Mouse (Mus musculus): ENCODE data around the gene Qrich2. TPM values are rescaled to one million over a fixed set of nuclear protein-coding genes. Genes with fewer than 3 reads are reported as not detected.

The Qrich2 gene
- polyA plus RNA-seq, 1 experiment from 2014 or later: not detected

DNA sequence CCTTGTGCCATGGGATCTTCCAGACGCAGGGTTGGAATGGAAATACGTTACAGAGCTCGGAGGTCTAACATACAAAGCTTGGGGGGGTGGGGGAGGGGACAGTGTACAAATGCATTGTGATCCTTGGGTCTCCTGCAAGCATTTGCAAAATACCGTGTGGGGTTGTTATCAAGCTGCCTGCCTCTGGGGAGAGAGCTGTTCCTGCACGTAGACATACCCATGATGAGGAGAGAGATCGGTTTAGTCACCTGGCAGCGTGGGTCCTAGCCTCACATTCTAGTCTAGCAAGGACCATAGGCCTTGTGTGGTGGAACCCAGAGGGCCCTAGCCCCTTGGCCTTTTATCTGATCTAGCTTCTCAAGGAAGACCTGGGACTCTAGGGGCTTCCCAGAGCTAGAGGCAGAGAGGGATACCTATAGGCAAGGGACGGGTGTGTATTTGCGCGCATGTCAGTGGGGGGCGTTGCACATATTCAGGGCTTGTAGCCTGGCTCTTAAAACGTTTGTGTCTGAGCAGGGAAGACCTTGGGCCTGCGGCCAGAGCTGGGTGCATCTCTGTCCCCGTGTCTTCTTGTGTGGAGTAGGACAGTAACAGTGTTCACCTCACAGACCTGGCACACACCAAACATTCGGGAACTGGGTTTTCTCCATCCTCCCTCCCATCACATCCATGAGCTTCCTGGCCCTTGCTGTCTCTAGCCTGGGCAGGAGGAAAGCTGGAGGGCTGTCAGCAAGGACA lies 23.7 kb downstream of the Qrich2 start:
- H3K27ac ChIP-seq: no peak overlapping the region
- H3K27me3 ChIP-seq: peaks cover 12% of the 10 kb centered on the region
- no peaks in the 10 kb centered on the region for H3K9me3 ChIP-seq
- H3K4me3 ChIP-seq: no peak overlapping the region
- peaks cover 14% of the 10 kb centered on the region for H3K36me3 ChIP-seq
- H3K9ac ChIP-seq: no peak overlapping the region
- ATAC-seq (ENCODE audit: borderline replicate concordance, extremely low read depth, low FRiP score, low TSS enrichment): no peak
- 70% methylated on average over 15 of the region's 15 CpGs for WGBS
- H3K4me1 ChIP-seq: peaks cover 24% of the 10 kb centered on the region
- H3K4me2 ChIP-seq: no peak overlapping the region

DNA sequence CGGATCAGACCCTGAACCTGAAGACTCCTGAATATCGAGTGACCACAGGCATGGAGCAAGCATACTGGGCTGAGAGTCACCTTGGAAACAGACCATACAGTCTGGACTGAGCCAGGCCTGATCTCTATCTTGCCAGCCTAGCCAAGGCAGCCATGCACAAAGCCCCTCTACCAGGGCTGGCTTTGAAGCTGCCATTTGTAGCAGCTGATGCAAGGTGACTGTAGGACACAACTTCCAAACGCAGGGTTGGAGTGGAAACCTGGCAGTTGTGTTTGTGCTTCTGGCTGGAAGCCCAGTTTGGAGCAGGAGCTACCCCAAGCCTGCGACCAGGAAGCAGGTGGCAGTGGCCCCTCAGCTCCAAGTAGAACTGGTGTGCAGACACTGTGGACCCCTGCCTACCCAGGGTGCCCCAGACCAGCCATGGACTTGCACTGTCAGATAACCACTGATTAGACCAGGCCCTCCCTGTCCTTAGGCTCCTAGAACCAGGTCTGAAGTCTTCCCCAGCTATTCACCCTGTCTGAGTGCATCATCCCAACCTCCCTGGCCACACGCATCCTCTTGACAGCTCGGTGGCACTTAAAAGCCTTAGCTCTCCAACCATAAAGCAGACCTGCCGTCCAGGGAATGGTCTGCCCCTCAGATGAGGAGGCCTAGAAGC lies 25.5 kb downstream of the Qrich2 start:
- 64% methylated on average over 7 of the region's 7 CpGs for WGBS
- no peak for ATAC-seq (ENCODE audit: borderline replicate concordance, extremely low read depth, low FRiP score, low TSS enrichment)
- no peak overlapping the region for H3K4me3 ChIP-seq
- H3K9ac ChIP-seq: no peak overlapping the region
- peaks cover 24% of the 10 kb centered on the region for H3K36me3 ChIP-seq
- H3K9me3 ChIP-seq: no peaks in the 10 kb centered on the region
- H3K27me3 ChIP-seq: no peaks in the 10 kb centered on the region
- H3K4me2 ChIP-seq: no peak overlapping the region
- H3K27ac ChIP-seq: peak overlapping the region; percentile 44
- H3K4me1 ChIP-seq: peaks cover 34% of the 10 kb centered on the region

- peaks cover 40% of the 10 kb centered on the region for H3K4me1 ChIP-seq
- H3K27me3 ChIP-seq: no peaks in the 10 kb centered on the region
- no peak overlapping the region for H3K9ac ChIP-seq
- no peak overlapping the region for H3K4me3 ChIP-seq
- 76% methylated on average over 19 of the region's 19 CpGs for WGBS
- H3K36me3 ChIP-seq: peaks cover 24% of the 10 kb centered on the region
- H3K27ac ChIP-seq: no peak overlapping the region
- no peak for ATAC-seq (ENCODE audit: borderline replicate concordance, extremely low read depth, low FRiP score, low TSS enrichment)
- H3K4me2 ChIP-seq: no peak overlapping the region
- H3K9me3 ChIP-seq: no peaks in the 10 kb centered on the region
These were observed 26.5 kb downstream of the Qrich2 start for GRCm38 (mm10) chr11:116439269-116440240.

DNA sequence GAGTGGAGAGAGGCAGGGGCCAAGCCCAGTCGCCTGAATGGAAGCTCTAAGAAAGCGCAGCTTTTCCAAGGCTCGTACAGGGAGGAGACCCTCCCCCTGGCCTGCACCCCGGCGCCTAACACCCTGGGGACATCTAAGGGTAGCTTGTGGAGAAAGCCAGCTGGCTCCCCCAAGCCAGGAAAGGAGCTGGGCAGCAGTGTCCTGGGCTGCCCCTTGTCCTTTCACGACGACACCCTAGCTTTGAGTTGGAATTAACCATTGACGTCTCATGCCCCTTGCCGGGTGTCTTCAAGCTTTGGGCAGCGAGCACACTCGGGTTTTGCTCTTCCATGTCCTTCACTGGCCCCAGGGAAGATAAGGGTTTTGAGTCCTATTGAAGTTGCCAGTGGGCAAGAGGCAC lies 28.5 kb downstream of the Qrich2 start:
- 77% methylated on average over 11 of the region's 11 CpGs for WGBS
- no peak for ATAC-seq (ENCODE audit: borderline replicate concordance, extremely low read depth, low FRiP score, low TSS enrichment)
- Histone ChIP-seq H3K4me1 (peaks cover 48% of the 10 kb centered on the region), H3K27me3 (no peaks in the 10 kb centered on the region), H3K27ac (0 out of 2 replicates have a peak overlapping the region, but pooled peaks have one; percentile 33), H3K36me3 (peaks cover 24% of the 10 kb centered on the region), H3K4me3 (no peak overlapping the region), H3K9me3 (no peaks in the 10 kb centered on the region), H3K4me2 (no peak overlapping the region; the same call in 1 of the 2 replicates), H3K9ac (no peak overlapping the region)

GRCm38 (mm10) chr11:116436725-116437331 lies 29.2 kb downstream of the Qrich2 start:
- H3K4me3 ChIP-seq: peak overlapping the region; percentile 5; the same call in 1 of the 2 replicates

DNA sequence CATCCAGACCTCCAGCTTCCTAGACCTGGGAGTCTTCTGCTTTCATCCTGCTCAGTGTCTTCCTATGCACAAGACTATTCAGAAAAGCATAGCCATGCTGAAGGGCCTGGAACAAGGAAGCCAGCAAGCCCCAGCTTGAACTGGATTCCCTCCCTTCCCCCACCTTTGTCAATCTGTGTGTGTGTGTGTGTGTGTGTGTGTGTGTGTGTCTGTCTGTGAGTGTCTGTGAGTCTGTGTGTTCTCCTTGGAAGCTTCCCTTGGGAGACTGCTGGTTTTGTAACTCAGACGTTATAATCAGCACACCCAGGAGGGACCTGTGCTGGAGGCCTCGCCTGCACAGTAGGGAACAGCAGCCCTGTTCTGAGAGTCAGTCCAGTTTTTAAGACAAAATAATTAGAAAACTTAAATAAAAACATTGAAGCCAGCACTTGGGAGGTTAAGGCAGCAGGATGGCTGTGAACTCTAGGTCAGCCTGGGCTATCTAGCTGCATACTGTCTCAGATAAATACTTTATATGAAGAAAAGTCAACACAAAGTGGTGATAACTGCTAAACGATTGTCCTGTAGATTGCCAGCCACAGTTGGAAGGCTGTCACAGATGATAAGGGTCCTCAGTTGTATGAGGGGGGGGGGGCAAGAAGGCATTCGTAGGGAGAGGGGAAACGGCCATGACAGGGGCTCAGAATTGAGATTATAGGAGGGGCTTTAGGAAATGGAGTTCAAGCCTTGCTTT lies 29.9 kb downstream of the Qrich2 start:
- no peak for ATAC-seq (ENCODE audit: borderline replicate concordance, extremely low read depth, low FRiP score, low TSS enrichment)
- Histone ChIP-seq H3K27me3 (no peaks in the 10 kb centered on the region), H3K36me3 (peaks cover 24% of the 10 kb centered on the region), H3K4me1 (peaks cover 56% of the 10 kb centered on the region), H3K9me3 (no peaks in the 10 kb centered on the region), H3K4me3 (peak overlapping the region; percentile 82; the same call in 1 of the 2 replicates), H3K27ac (peak overlapping the region; percentile 33; the same call in 1 of the 2 replicates), H3K4me2 (peak overlapping the region; percentile 74), H3K9ac (peak overlapping the region; percentile 83; the same call in 1 of the 2 replicates)
- 30% methylated on average over 5 of the region's 5 CpGs for WGBS

More at GRCm38 (mm10) chr11:116436725-116437331, 29.2 kb downstream of the Qrich2 start:
- Histone ChIP-seq H3K9ac (peak overlapping the region; percentile 83; the same call in 1 of the 2 replicates), H3K9me3 (no peaks in the 10 kb centered on the region), H3K27me3 (no peaks in the 10 kb centered on the region), H3K36me3 (peaks cover 24% of the 10 kb centered on the region), H3K27ac (0 out of 2 replicates have a peak overlapping the region, but pooled peaks have one; percentile 33), H3K4me2 (peak overlapping the region; percentile 74), H3K4me1 (peaks cover 52% of the 10 kb centered on the region)
- WGBS: 54% methylated on average over 4 of the region's 4 CpGs
- ATAC-seq (ENCODE audit: borderline replicate concordance, extremely low read depth, low FRiP score, low TSS enrichment): no peak

GRCm38 (mm10) chr11:116434967-116435752 lies 30.9 kb downstream of the Qrich2 start:
- WGBS: 49% methylated on average over 12 of the region's 12 CpGs

DNA sequence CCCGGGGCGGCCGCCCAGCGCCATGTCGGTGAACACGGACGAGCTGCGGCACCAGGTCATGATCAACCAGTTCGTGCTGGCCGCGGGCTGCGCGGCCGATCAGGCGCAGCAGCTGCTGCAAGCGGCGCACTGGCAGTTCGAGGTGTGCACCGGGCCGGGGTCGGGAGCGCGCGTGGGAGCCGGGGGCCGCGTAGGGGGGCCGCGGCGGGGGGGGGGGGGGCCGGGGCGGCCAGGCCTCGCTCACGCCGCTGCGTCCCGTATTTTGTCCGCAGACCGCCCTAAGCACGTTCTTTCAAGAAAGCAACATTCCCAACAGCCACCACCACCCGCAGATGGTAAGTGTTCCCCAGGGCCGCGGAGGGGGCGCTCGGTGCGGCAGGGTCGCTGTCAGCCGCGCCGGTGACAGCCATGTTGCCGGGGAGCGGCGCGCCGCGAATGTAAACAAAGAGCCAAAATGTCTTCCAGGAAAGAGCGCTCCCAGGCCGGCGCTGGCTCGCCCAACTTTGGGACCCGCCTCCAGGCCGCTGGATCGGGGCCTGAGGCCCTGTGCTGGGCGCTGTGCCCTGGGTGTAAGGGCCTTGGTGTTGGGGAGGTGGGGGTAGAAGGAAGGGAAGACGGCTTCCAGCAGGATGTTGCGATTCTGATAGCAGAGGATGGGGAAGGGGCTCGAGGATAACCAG lies 31.6 kb downstream of the Qrich2 start:
- peak overlapping the region; percentile 74 for H3K4me2 ChIP-seq

More at GRCm38 (mm10) chr11:116434967-116435752, 30.9 kb downstream of the Qrich2 start:
- H3K36me3 ChIP-seq: peaks cover 24% of the 10 kb centered on the region
- H3K4me1 ChIP-seq: peaks cover 54% of the 10 kb centered on the region
- H3K4me2 ChIP-seq: peak overlapping the region; percentile 74
- no peak for ATAC-seq (ENCODE audit: borderline replicate concordance, extremely low read depth, low FRiP score, low TSS enrichment)
- no peaks in the 10 kb centered on the region for H3K9me3 ChIP-seq
- H3K27me3 ChIP-seq: 0 out of 2 replicates have a peak, but pooled peaks cover 3% of the 10 kb centered on the region
- peak overlapping the region; percentile 82 for H3K4me3 ChIP-seq
- peak overlapping the region; percentile 83 for H3K9ac ChIP-seq
- peak overlapping the region; percentile 94 for H3K27ac ChIP-seq

DNA sequence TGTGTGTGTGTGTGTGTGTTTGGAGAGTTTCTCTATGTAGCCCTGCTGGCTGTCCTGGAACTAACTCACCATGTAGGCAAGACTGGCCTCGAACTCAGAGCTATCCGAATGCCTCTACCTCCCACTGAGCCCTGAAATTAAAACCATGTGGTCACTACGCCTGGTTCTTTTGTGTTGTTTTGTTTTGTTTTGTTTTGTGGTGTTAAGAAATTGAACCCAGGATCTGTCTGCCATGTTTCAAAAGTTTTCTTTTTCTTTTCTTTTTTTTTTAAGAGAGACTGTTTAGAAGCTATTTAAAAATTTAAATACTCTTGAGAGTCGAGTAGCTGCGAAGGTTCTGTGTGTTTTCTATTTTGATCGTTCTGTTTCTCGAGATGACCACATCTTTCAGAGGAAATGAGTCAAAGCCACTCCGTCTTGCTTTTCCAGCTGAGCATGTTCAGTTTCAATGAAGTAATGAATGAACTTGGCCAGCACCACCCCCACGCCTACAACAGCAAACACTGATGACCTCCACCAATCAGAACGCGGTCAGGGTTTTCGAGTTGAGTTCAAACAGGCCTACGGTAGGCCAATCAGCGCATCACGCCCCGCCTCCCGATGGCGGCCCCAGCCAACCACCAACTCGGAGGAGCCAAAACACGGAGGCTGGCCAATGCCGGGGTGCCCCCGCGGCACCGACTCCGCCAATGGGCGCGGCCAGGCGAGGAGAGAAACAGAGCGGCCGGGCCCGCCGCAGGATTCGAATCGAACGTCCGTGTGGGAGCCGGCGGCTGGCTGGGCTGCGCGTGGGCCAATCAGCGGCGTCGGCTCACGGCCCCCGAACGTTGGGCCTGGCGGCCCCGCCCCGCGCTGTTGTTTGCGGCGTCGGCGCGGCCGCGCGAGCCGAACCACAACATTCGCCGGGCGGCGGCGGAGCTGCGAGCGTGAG lies 32.4 kb downstream of the Qrich2 start, which contains the start of gene Ubald2:
Gene Ubald2 (plus strand): TSS at position 739 of the 931 bp plus-strand sequence.
- Histone ChIP-seq H3K9me3 (no peaks in the 10 kb centered on the region), H3K27ac (peak within 1 kb of the TSS; percentile 94), H3K9ac (peak within 1 kb of the TSS; percentile 83), H3K27me3 (0 out of 2 replicates have a peak, but pooled peaks cover 3% of the 10 kb centered on the region), H3K4me3 (peak within 1 kb of the TSS; percentile 82), H3K36me3 (peaks cover 14% of the 10 kb centered on the region), H3K4me2 (peak within 1 kb of the TSS; percentile 74), H3K4me1 (peaks cover 54% of the 10 kb centered on the region)
- ATAC-seq (ENCODE audit: borderline replicate concordance, extremely low read depth, low FRiP score, low TSS enrichment): peak; percentile 97
- WGBS: 2% methylated on average over 60 of the region's 66 CpGs

More for the DNA sequence above, 31.6 kb downstream of the Qrich2 start:
- H3K4me3 ChIP-seq: peak overlapping the region; percentile 82
- WGBS: under 1% methylated on average over 37 of the region's 67 CpGs
- H3K9me3 ChIP-seq: no peaks in the 10 kb centered on the region
- H3K27ac ChIP-seq: peak overlapping the region; percentile 94
- H3K9ac ChIP-seq: peak overlapping the region; percentile 83
- peaks cover 51% of the 10 kb centered on the region for H3K4me1 ChIP-seq
- H3K27me3 ChIP-seq: 0 out of 2 replicates have a peak, but pooled peaks cover 3% of the 10 kb centered on the region
- ATAC-seq (ENCODE audit: borderline replicate concordance, extremely low read depth, low FRiP score, low TSS enrichment): peak; percentile 9; the same call in 1 of the 2 replicates
- H3K36me3 ChIP-seq: peaks cover 21% of the 10 kb centered on the region

Measured in lung, embryonic 15.5 days (tissue).